Mouse (Mus musculus) bone marrow macrophage, adult 2 months (primary cell): ENCODE measurements at regions not wholly inside any gene's neighbourhood (a gene's known extent, or its start where the extent isn't known, plus 50 kb on each side); places are given as distances from the start of the nearest gene placed in this dataset.

Source experiments
- CTCF ChIP-seq: IDR thresholded peaks from 2 replicates; pipeline ENCODE4 v1.5.1; 2012; ENCODE audit warnings: low read depth, mild to moderate bottlenecking, low read length, moderate library complexity
- POLR2A ChIP-seq: IDR thresholded peaks from 2 replicates; pipeline ENCODE4 v1.6.1; 2012; ENCODE audit warnings: mild to moderate bottlenecking, low read depth, low read length, borderline replicate concordance

- TF ChIP-seq POLR2A: no peak
- no peak for TF ChIP-seq CTCF
Observed at GRCm38 (mm10) chr10:100224459-100225097, 110.9 kb upstream of the Gm4301 start.
